In the genomic region with DNA sequence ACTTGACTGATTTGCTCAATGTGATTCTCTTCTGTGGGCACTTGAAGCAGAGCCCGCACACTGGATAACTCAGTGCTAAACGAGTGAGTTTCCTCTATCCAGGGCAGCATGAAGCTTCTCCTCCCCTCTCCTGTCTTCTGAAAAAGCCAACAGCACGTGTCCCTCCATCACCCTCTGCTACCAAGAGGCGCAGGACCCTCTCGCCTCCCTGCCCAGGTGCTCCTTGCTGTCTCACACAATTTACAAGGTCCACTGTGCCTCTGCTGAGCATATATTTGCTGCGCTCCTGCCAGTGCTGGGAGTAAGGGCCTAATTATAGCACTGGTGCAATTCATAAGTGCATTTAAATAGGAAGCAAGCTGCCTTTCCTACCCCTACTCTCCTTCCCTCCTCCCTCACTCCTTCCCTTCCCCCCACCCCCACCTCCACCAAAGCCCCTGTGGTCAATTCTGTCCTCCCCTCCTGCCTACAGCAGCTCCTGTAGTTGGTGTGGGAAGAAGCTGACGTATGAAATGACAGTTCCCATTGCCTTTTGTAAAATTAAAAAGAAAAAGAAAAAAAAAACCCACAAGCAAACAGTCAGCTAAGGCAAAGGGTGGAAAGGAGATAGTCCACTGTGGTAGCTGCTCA, we compare ENCODE assay signal across 9 mouse cellular contexts.
DNase-seq lines count a peak whose midpoint lies in the region; ATAC-seq and TF ChIP-seq lines count a peak whose summit lies in the region.
"Had no signal": no experiment of that assay in that cellular context is flagged by ENCODE, and none has a peak within 500 bp of the region (broad histone marks: within the 10 kb centered on the region; RNA-seq: fewer than 3 reads in every experiment).

No protein-coding gene starts in this region.

- H3K4me1 ChIP-seq in intestine, embryonic 16.5 days (ENCODE audit: control insufficient read depth, insufficient read depth, low read length) = peaks cover 4% of the 10 kb centered on the region; the same call in 1 of the 2 replicates
- H3K4me1 ChIP-seq in intestine, postnatal 0 days (replicated peaks; ENCODE audit: control insufficient read depth, insufficient read depth, low read length) = no peaks in the 10 kb centered on the region
- H3K4me1 ChIP-seq in embryonic facial prominence, embryonic 15.5 days = peaks cover 10% of the 10 kb centered on the region
- peaks cover 13% of the 10 kb centered on the region for H3K4me1 ChIP-seq in hindbrain, embryonic 10.5 days (replicated peaks)
- peaks cover 10% of the 10 kb centered on the region for H3K4me1 ChIP-seq in midbrain, embryonic 15.5 days

- no peak for TF ChIP-seq CTCF in intestine, postnatal 0 days (IDR thresholded peaks at IDR 0.05; ENCODE audit: low read depth)

- no peaks in the 10 kb centered on the region for H3K27me3 ChIP-seq in intestine, embryonic 16.5 days (replicated peaks; ENCODE audit: control insufficient read depth, insufficient read depth, low read length)
- no peaks in the 10 kb centered on the region for H3K27me3 ChIP-seq in intestine, postnatal 0 days (replicated peaks; ENCODE audit: control insufficient read depth, insufficient read depth, low read length)
- no peaks in the 10 kb centered on the region for H3K27me3 ChIP-seq in embryonic facial prominence, embryonic 15.5 days
- H3K27me3 ChIP-seq in hindbrain, embryonic 10.5 days (ENCODE audit: insufficient read depth, poor library complexity, severe bottlenecking) = no peaks in the 10 kb centered on the region
- no peaks in the 10 kb centered on the region for H3K27me3 ChIP-seq in midbrain, embryonic 15.5 days (replicated peaks)

- WGBS in intestine, embryonic 16.5 days = 70% methylated on average over 7 of the region's 7 CpGs
- 77% methylated on average over 7 of the region's 7 CpGs for WGBS in intestine, postnatal 0 days
- 68% methylated on average over 7 of the region's 7 CpGs for WGBS in embryonic facial prominence, embryonic 15.5 days
- WGBS in hindbrain, embryonic 10.5 days = 71% methylated on average over 7 of the region's 7 CpGs
- WGBS in midbrain, embryonic 15.5 days = 53% methylated on average over 7 of the region's 7 CpGs

- H3K27ac ChIP-seq in intestine, embryonic 16.5 days (ENCODE audit: low read length) = no peak overlapping the region
- H3K27ac ChIP-seq in intestine, postnatal 0 days (ENCODE audit: low read depth, low read length) = no peak overlapping the region
- H3K27ac ChIP-seq in embryonic facial prominence, embryonic 15.5 days (replicated peaks) = no peak overlapping the region
- peak overlapping the region; percentile 60 for H3K27ac ChIP-seq in hindbrain, embryonic 10.5 days
- peak overlapping the region; percentile 72 for H3K27ac ChIP-seq in midbrain, embryonic 15.5 days

- no peaks in the 10 kb centered on the region for H3K36me3 ChIP-seq in intestine, embryonic 16.5 days (ENCODE audit: control insufficient read depth, insufficient read depth, low read length)
- no peaks in the 10 kb centered on the region for H3K36me3 ChIP-seq in intestine, postnatal 0 days (ENCODE audit: control insufficient read depth, insufficient read depth)
- H3K36me3 ChIP-seq in embryonic facial prominence, embryonic 15.5 days = no peaks in the 10 kb centered on the region
- H3K36me3 ChIP-seq in hindbrain, embryonic 10.5 days = no peaks in the 10 kb centered on the region
- no peaks in the 10 kb centered on the region for H3K36me3 ChIP-seq in midbrain, embryonic 15.5 days (replicated peaks)

- no peak overlapping the region for H3K4me3 ChIP-seq in intestine, embryonic 16.5 days (ENCODE audit: low read length)
- no peak overlapping the region for H3K4me3 ChIP-seq in intestine, postnatal 0 days (ENCODE audit: low read depth, low read length)
- no peak overlapping the region for H3K4me3 ChIP-seq in embryonic facial prominence, embryonic 15.5 days (replicated peaks)
- no peak overlapping the region for H3K4me3 ChIP-seq in hindbrain, embryonic 10.5 days
- no peak overlapping the region for H3K4me3 ChIP-seq in midbrain, embryonic 15.5 days

- H3K4me2 ChIP-seq in intestine, embryonic 16.5 days (ENCODE audit: low read depth, low read length) = no peak overlapping the region
- no peak overlapping the region for H3K4me2 ChIP-seq in intestine, postnatal 0 days (replicated peaks; ENCODE audit: low read depth)
- H3K4me2 ChIP-seq in embryonic facial prominence, embryonic 15.5 days (replicated peaks) = 0 out of 2 replicates have a peak overlapping the region, but pooled peaks have one; percentile 10
- H3K4me2 ChIP-seq in midbrain, embryonic 15.5 days = peak overlapping the region; percentile 20; the same call in 1 of the 2 replicates
- H3K4me2 ChIP-seq: lung, embryonic 14.5 days had no signal

- no peak; the same call in 1 of the 2 replicates for ATAC-seq in intestine, embryonic 16.5 days
- ATAC-seq in intestine, postnatal 0 days = no peak
- ATAC-seq in embryonic facial prominence, embryonic 15.5 days (ENCODE audit: insufficient number of reproducible peaks, low FRiP score, low TSS enrichment, low read depth) = no peak
- ATAC-seq in midbrain, embryonic 15.5 days (replicated peaks) = peak; percentile 40

- H3K9ac ChIP-seq in intestine, embryonic 16.5 days (ENCODE audit: low read depth, low read length) = 0 out of 2 replicates have a peak overlapping the region, but pooled peaks have one; percentile 20
- H3K9ac ChIP-seq in intestine, postnatal 0 days (ENCODE audit: low read depth, low read length) = no peak overlapping the region
- no peak overlapping the region for H3K9ac ChIP-seq in embryonic facial prominence, embryonic 15.5 days
- H3K9ac ChIP-seq in midbrain, embryonic 15.5 days = no peak overlapping the region
- H3K9ac ChIP-seq: lung, embryonic 14.5 days had no signal

- no peak for DNase-seq in hindbrain, embryonic 10.5 days (ENCODE audit: low spot score)
- DNase-seq in layer of hippocampus, postnatal 36 days = no peak
- no peak for DNase-seq in gastrocnemius, postnatal 4 days (ENCODE audit: low spot score in 2 of 2)
- DNase-seq in thymus, postnatal 0 days (ENCODE audit: low spot score) = no peak

- no peaks in the 10 kb centered on the region for H3K9me3 ChIP-seq in intestine, embryonic 16.5 days (ENCODE audit: control insufficient read depth, low read length)
- no peaks in the 10 kb centered on the region for H3K9me3 ChIP-seq in intestine, postnatal 0 days (ENCODE audit: control insufficient read depth)
- H3K9me3 ChIP-seq in embryonic facial prominence, embryonic 15.5 days (replicated peaks) = no peaks in the 10 kb centered on the region
- no peaks in the 10 kb centered on the region for H3K9me3 ChIP-seq in hindbrain, embryonic 10.5 days
- no peaks in the 10 kb centered on the region for H3K9me3 ChIP-seq in midbrain, embryonic 15.5 days

Comparison
In these comparisons a context has a peak if more than half of its experiments do, and no peak if none do; other contexts are left out.
1. H3K27ac ChIP-seq: peak in hindbrain, embryonic 10.5 days (single experiment) and midbrain, embryonic 15.5 days (single experiment); none in intestine, embryonic 16.5 days (single experiment), intestine, postnatal 0 days (single experiment) and embryonic facial prominence, embryonic 15.5 days (single experiment).
2. H3K4me2 ChIP-seq: peak in embryonic facial prominence, embryonic 15.5 days (single experiment) and midbrain, embryonic 15.5 days (single experiment); none in intestine, embryonic 16.5 days (single experiment) and intestine, postnatal 0 days (single experiment).